Mouse (Mus musculus) embryo, embryonic 11.5 days (tissue): ENCODE results near the gene Cbarp.
"Not testable (repeated sequence)": the region's sequence is repeated elsewhere in the genome, so short reads cannot be mapped to it uniquely, and the experiment has no call there.

Experiments used
- DNase-seq: peaks from one replicate; pipeline ENCODE4 v3.0.0-alpha.2; 2012; ENCODE audit warnings: low read depth, low spot score

Gene Cbarp

GRCm38 (mm10) chr10:80170052-80170451 lies 29.4 kb upstream of the Cbarp start:
- no peak for DNase-seq

GRCm38 (mm10) chr10:80169651-80170050 lies 29.0 kb upstream of the Cbarp start:
- DNase-seq = no peak

GRCm38 (mm10) chr10:80169070-80169469 lies 28.4 kb upstream of the Cbarp start:
- DNase-seq = no peak

GRCm38 (mm10) chr10:80168038-80168661 lies 27.5 kb upstream of the Cbarp start:
- DNase-seq = peak; percentile 90

GRCm38 (mm10) chr10:80167460-80168037 lies 26.9 kb upstream of the Cbarp start:
- peak; percentile 99 for DNase-seq

- not testable (repeated sequence) for DNase-seq
Measured at GRCm38 (mm10) chr10:80166136-80166535, 25.5 kb upstream of the Cbarp start.

- DNase-seq = no peak
Measured at GRCm38 (mm10) chr10:80165392-80166128, 24.9 kb upstream of the Cbarp start, which contains the start of gene Cirbp. Cirbp (plus strand) TSS chr10:80165985.

GRCm38 (mm10) chr10:80164998-80165344 lies 24.3 kb upstream of the Cbarp start:
- DNase-seq = peak; percentile 94

- no peak for DNase-seq
Measured at GRCm38 (mm10) chr10:80164161-80164997, 23.7 kb upstream of the Cbarp start.

- no peak for DNase-seq
Measured at GRCm38 (mm10) chr10:80163721-80164120, 23.1 kb upstream of the Cbarp start.

- DNase-seq = no peak
Measured at GRCm38 (mm10) chr10:80162716-80163299, 22.2 kb upstream of the Cbarp start.

GRCm38 (mm10) chr10:80162243-80162608 lies 21.6 kb upstream of the Cbarp start:
- DNase-seq = no peak

GRCm38 (mm10) chr10:80161522-80162242 lies 21.0 kb upstream of the Cbarp start:
- no peak for DNase-seq

- DNase-seq = no peak
Measured at GRCm38 (mm10) chr10:80160455-80161371, 20.1 kb upstream of the Cbarp start.

- peak; percentile 97 for DNase-seq
Measured at GRCm38 (mm10) chr10:80159561-80160454, 19.2 kb upstream of the Cbarp start.

GRCm38 (mm10) chr10:80159021-80159560 lies 18.5 kb upstream of the Cbarp start:
- no peak for DNase-seq

GRCm38 (mm10) chr10:80158307-80158986 lies 17.8 kb upstream of the Cbarp start:
- no peak for DNase-seq
